Mouse (Mus musculus) ES-Bruce4 (cell line): Measurements from ENCODE around the gene Nfkbid.

ENCODE experiments used
- CTCF ChIP-seq: IDR thresholded peaks from one replicate; pipeline ENCODE4 v1.8.1; 2011; ENCODE audit warnings: low read depth, low read length
- POLR2A ChIP-seq: IDR thresholded peaks from one replicate; pipeline ENCODE4 v1.8.1; 2011; ENCODE audit warnings: low read length; ENCODE audit not compliant: insufficient read depth

DNA sequence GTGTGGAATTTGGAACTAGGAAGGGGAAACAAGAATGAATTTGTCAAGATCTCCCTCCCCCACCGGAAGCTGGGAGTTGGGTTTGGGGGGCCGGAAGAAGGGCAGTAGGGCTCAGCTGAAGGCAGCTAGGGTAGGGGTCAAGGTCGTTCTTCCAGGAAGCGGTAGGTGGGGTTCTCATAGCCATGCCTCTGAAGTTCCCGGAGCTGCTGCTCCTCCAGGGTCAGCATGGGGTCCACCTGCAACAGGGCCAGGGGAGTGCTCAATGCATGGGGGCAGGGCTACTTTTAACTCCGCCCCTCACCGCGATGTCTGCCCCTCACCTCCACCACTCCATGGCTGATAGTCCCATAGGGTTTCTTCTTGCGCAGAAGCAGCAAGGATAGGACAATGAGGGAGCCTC, 13.6 kb downstream of the Nfkbid start:
- no peak for TF ChIP-seq CTCF
- TF ChIP-seq POLR2A: no peak
